In the genomic region with DNA sequence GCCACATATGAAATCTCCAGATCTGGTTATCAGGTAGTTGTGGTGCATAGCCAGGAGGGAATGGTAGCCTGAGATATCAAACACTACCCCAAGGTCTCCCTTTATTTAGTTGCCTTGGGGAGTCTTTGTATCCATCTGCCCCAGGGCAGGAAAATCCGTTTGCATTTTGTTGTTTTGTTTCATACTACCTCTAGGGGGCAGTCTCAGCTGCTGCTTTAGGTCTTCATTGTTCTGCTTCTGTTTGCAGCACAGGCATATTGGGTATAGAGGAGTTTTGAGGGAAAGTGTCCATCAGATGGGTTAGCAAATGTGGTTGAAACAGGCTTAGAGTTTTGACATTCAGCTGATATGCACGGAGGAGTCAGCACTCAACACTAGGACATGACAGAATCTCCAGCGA, we compare ENCODE assay signal across 8 mouse cellular contexts. TPM values are rescaled to one million over a fixed set of nuclear protein-coding genes. Genes with fewer than 3 reads are reported as not detected.
A peak's percentile ranks its signal among the peaks of the same experiment; 100 is the strongest.
DNase-seq lines count a peak whose midpoint lies in the region; ATAC-seq and TF ChIP-seq lines count a peak whose summit lies in the region.

No protein-coding gene starts in this region.

- no peak for TF ChIP-seq POLR2A in CH12.LX (IDR thresholded peaks at IDR 0.05; ENCODE audit: low read depth, low read length)
- no peak for TF ChIP-seq POLR2A in limb, embryonic 14.5 days (IDR thresholded peaks at IDR 0.05; ENCODE audit: borderline replicate concordance, extremely low read depth, insufficient read depth, insufficient read length)

- H3K79me2 ChIP-seq in CH12.LX (replicated peaks; ENCODE audit: control insufficient read depth, extremely low read depth, insufficient read depth, poor library complexity, severe bottlenecking) = no peaks in the 10 kb centered on the region

- no peaks in the 10 kb centered on the region for H3K36me3 ChIP-seq in hindbrain, embryonic 11.5 days (ENCODE audit: control insufficient read depth, insufficient read depth, low read length)
- no peaks in the 10 kb centered on the region for H3K36me3 ChIP-seq in hindbrain, embryonic 16.5 days (ENCODE audit: control insufficient read depth, insufficient read depth, low read length)
- H3K36me3 ChIP-seq in CH12.LX (replicated peaks in 1 of 2; ENCODE audit: control insufficient read depth in 1 of 2, insufficient read depth in 1 of 2, low read length in 1 of 2) = no peaks in the 10 kb centered on the region
- peaks cover 7% of the 10 kb centered on the region; the same call in 1 of the 2 replicates for H3K36me3 ChIP-seq in limb, embryonic 14.5 days (ENCODE audit: control insufficient read depth, insufficient read depth, low read length)

- dilution Hi-C loops in CH12.LX (cut with MboI; ENCODE audit: extremely low pct_ligation_motif_present, extremely low pct_unique_long_range_greater_than_20kb, low sequenced_read_pairs) = no loop called here

- no peaks in the 10 kb centered on the region for H3K4me1 ChIP-seq in hindbrain, embryonic 11.5 days (replicated peaks; ENCODE audit: control insufficient read depth, insufficient read depth, low read length)
- H3K4me1 ChIP-seq in hindbrain, embryonic 16.5 days (ENCODE audit: control insufficient read depth, insufficient read depth, low read depth, low read length) = no peaks in the 10 kb centered on the region
- H3K4me1 ChIP-seq in CH12.LX (ENCODE audit: control insufficient read depth in 1 of 2, insufficient read depth in 2 of 2) = no peaks in the 10 kb centered on the region
- no peaks in the 10 kb centered on the region for H3K4me1 ChIP-seq in limb, embryonic 14.5 days (ENCODE audit: control insufficient read depth, insufficient read depth, low read length)

- ATAC-seq in hindbrain, embryonic 11.5 days (ENCODE audit: low FRiP score) = no peak
- no peak for ATAC-seq in hindbrain, embryonic 16.5 days
- no peak for ATAC-seq in limb, embryonic 14.5 days (ENCODE audit: low FRiP score, low read depth)

- no peaks in the 10 kb centered on the region for H3K9me3 ChIP-seq in hindbrain, embryonic 11.5 days (ENCODE audit: control insufficient read depth, low read length)
- H3K9me3 ChIP-seq in hindbrain, embryonic 16.5 days (ENCODE audit: control insufficient read depth, low read length) = no peaks in the 10 kb centered on the region
- H3K9me3 ChIP-seq in CH12.LX (replicated peaks; ENCODE audit: low read length) = no peaks in the 10 kb centered on the region
- no peaks in the 10 kb centered on the region for H3K9me3 ChIP-seq in limb, embryonic 14.5 days (ENCODE audit: control insufficient read depth, low read length)

- no peak overlapping the region for H3K4me2 ChIP-seq in hindbrain, embryonic 11.5 days (replicated peaks; ENCODE audit: low read depth, low read length)
- no peak overlapping the region for H3K4me2 ChIP-seq in hindbrain, embryonic 16.5 days (ENCODE audit: low read length)
- H3K4me2 ChIP-seq in CH12.LX (ENCODE audit: insufficient read depth, low read depth, poor library complexity, severe bottlenecking) = no peak overlapping the region
- H3K4me2 ChIP-seq in limb, embryonic 14.5 days (replicated peaks; ENCODE audit: low read depth, low read length, severe bottlenecking) = no peak overlapping the region

- no peak overlapping the region for H3K27ac ChIP-seq in hindbrain, embryonic 11.5 days (ENCODE audit: low read depth, low read length)
- H3K27ac ChIP-seq in hindbrain, embryonic 16.5 days (ENCODE audit: low read depth, low read length) = no peak overlapping the region
- H3K27ac ChIP-seq in CH12.LX (ENCODE audit: insufficient read depth, low read depth) = no peak overlapping the region
- no peak overlapping the region for H3K27ac ChIP-seq in limb, embryonic 14.5 days (replicated peaks; ENCODE audit: low read depth, low read length)

- H3K27me3 ChIP-seq in hindbrain, embryonic 11.5 days (ENCODE audit: control insufficient read depth, insufficient read depth, low read length) = no peaks in the 10 kb centered on the region
- no peaks in the 10 kb centered on the region for H3K27me3 ChIP-seq in hindbrain, embryonic 16.5 days (replicated peaks; ENCODE audit: control insufficient read depth, insufficient read depth, low read length)
- no peaks in the 10 kb centered on the region for H3K27me3 ChIP-seq in CH12.LX (replicated peaks)
- H3K27me3 ChIP-seq in limb, embryonic 14.5 days (ENCODE audit: control insufficient read depth, insufficient read depth, low read length) = no peaks in the 10 kb centered on the region

- peak; percentile 64 to 73 for TF ChIP-seq CTCF in CH12.LX (conservative IDR thresholded peaks at IDR 0.05 in 1 of 2, IDR thresholded peaks at IDR 0.05 in 1 of 2; ENCODE audit: low read depth in 2 of 2, low read length in 2 of 2)

- in situ Hi-C loops in CH12.LX (cut with MboI; ENCODE audit: low pct_ligation_motif_present, low pct_unique_long_range_greater_than_20kb, low sequenced_read_pairs) = no loop called here

- no peak overlapping the region for H3K9ac ChIP-seq in hindbrain, embryonic 11.5 days (ENCODE audit: low read depth, low read length)
- H3K9ac ChIP-seq in hindbrain, embryonic 16.5 days (ENCODE audit: low read depth, low read length) = no peak overlapping the region
- H3K9ac ChIP-seq in CH12.LX (ENCODE audit: insufficient read depth, low read depth) = no peak overlapping the region
- no peak overlapping the region for H3K9ac ChIP-seq in limb, embryonic 14.5 days (ENCODE audit: low read depth, low read length, severe bottlenecking)

- peak; percentile 60 for DNase-seq in hindbrain, embryonic 11.5 days (ENCODE audit: low spot score)
- DNase-seq in CH12.LX (ENCODE audit: extremely low read depth) = peak; percentile 45
- peak; percentile 27 for DNase-seq in adipocyte (ENCODE audit: low spot score)
- DNase-seq in limb, embryonic 14.5 days (ENCODE audit: low spot score) = peak; percentile 56
- DNase-seq in layer of hippocampus, adult 9-10 months (ENCODE audit: low spot score) = no peak
- no peak for DNase-seq in heart, adult 8-10 months (ENCODE audit: low spot score)
- no peak for DNase-seq in layer of hippocampus, postnatal 36 days

- peak; percentile 73 for TF ChIP-seq RAD21 in CH12.LX (IDR thresholded peaks at IDR 0.05; ENCODE audit: low read depth, low read length)

- no peak for TF ChIP-seq EP300 in CH12.LX (IDR thresholded peaks at IDR 0.05; ENCODE audit: low read length)

- H3K4me3 ChIP-seq in hindbrain, embryonic 11.5 days (ENCODE audit: low read depth, low read length) = no peak overlapping the region
- no peak overlapping the region for H3K4me3 ChIP-seq in hindbrain, embryonic 16.5 days (ENCODE audit: low read length)
- no peak overlapping the region for H3K4me3 ChIP-seq in CH12.LX (replicated peaks in 1 of 3; ENCODE audit: low read depth in 2 of 3, low read length in 2 of 3, poor library complexity in 1 of 3)
- no peak overlapping the region for H3K4me3 ChIP-seq in limb, embryonic 14.5 days (replicated peaks; ENCODE audit: low read length)

- WGBS in hindbrain, embryonic 11.5 days = 53% methylated on average over 3 of the region's 3 CpGs
- WGBS in hindbrain, embryonic 16.5 days = 47% methylated on average over 3 of the region's 3 CpGs
- WGBS in limb, embryonic 14.5 days = 57% methylated on average over 3 of the region's 3 CpGs

TF ChIP-seq in CH12.LX, 34 proteins besides CTCF, POLR2A, EP300 and RAD21:
- TF ChIP-seq SMC3 (IDR thresholded peaks at IDR 0.05; ENCODE audit: low read depth, low read length) (peak; percentile 50), USF2 (conservative IDR thresholded peaks at IDR 0.05; ENCODE audit: low read depth, low read length) (no peak)

RNA-seq across cellular contexts. Expression of a gene that starts 40.5 kb away (rescaled TPM):
- 8.0 TPM in 2 replicates for polyA plus RNA-seq in hindbrain, embryonic 11.5 days (2014; fragmentation: Nextera tagmentation; extraction: Ambion mirVana)
- polyA plus RNA-seq in hindbrain, embryonic 16.5 days (2015; fragmentation: Nextera tagmentation; extraction: Ambion mirVana) = 5.0 and 6.5 TPM in 2 replicates
- 2.8 and 4.8 TPM in 2 replicates for total RNA-seq in CH12.LX (2012; rRNA removed)
- 1.4 and 1.8 TPM in 2 replicates for total RNA-seq in CH12.LX (2014; rRNA removed)
- 2.8 and 3.4 TPM in 2 replicates for polyA plus RNA-seq in CH12.LX (2012; ENCODE audit: insufficient read length, low read depth)
- polyA plus RNA-seq in limb, embryonic 14.5 days (2012; rRNA removed) = 18.9 and 21.3 TPM in 2 replicates
- 8.8 and 10.0 TPM in 2 replicates for polyA plus RNA-seq in limb, embryonic 14.5 days (2014; fragmentation: Nextera tagmentation; extraction: Ambion mirVana)
- 10 to 100 TPM in 1 of 4 experiments, 1 to 10 TPM in 3; 8.9 to 12.0 (median 9.4) TPM for total RNA-seq in heart, adult 8-10 months (2022)
- total RNA-seq in layer of hippocampus, postnatal 36 days (2021) = 10 to 100 TPM; 22.9 to 32.4 TPM

RNA-seq across cellular contexts. Expression of a gene that starts 40.6 kb away (rescaled TPM):
- polyA plus RNA-seq in hindbrain, embryonic 11.5 days (2014; fragmentation: Nextera tagmentation; extraction: Ambion mirVana) = 33.3 and 45.8 TPM in 2 replicates
- 23.0 and 28.5 TPM in 2 replicates for polyA plus RNA-seq in hindbrain, embryonic 16.5 days (2015; fragmentation: Nextera tagmentation; extraction: Ambion mirVana)
- total RNA-seq in CH12.LX (2012; rRNA removed) = 44.6 and 48.4 TPM in 2 replicates
- total RNA-seq in CH12.LX (2014; rRNA removed) = 18.4 and 20.2 TPM in 2 replicates
- 37.9 and 46.8 TPM in 2 replicates for polyA plus RNA-seq in CH12.LX (2012; ENCODE audit: insufficient read length, low read depth)
- 40.7 and 55.1 TPM in 2 replicates for polyA plus RNA-seq in limb, embryonic 14.5 days (2012; rRNA removed)
- 27.9 and 33.0 TPM in 2 replicates for polyA plus RNA-seq in limb, embryonic 14.5 days (2014; fragmentation: Nextera tagmentation; extraction: Ambion mirVana)
- 10 to 100 TPM; 49.7 to 57.7 (median 54.7) TPM for total RNA-seq in heart, adult 8-10 months (2022)
- total RNA-seq in layer of hippocampus, postnatal 36 days (2021) = 100 to 1,000 TPM; 108 to 110 TPM

Comparison
In these comparisons a context has a peak if more than half of its experiments do, and no peak if none do; other contexts are left out.
1. DNase-seq: peak in hindbrain, embryonic 11.5 days (single experiment), CH12.LX (single experiment), adipocyte (single experiment) and limb, embryonic 14.5 days (single experiment); none in layer of hippocampus, adult 9-10 months (single experiment), heart, adult 8-10 months (single experiment) and layer of hippocampus, postnatal 36 days (0 of 2).